Mouse (Mus musculus) 416B (cell line): Measurements from ENCODE around the gene Usp54.
"Not testable (repeated sequence)": the region's sequence is repeated elsewhere in the genome, so short reads cannot be mapped to it uniquely, and the experiment has no call there.

Experiments
- DNase-seq: peaks from one replicate; pipeline ENCODE4 v3.0.0; 2011; ENCODE audit warnings: low read depth

Usp54 gene

DNA sequence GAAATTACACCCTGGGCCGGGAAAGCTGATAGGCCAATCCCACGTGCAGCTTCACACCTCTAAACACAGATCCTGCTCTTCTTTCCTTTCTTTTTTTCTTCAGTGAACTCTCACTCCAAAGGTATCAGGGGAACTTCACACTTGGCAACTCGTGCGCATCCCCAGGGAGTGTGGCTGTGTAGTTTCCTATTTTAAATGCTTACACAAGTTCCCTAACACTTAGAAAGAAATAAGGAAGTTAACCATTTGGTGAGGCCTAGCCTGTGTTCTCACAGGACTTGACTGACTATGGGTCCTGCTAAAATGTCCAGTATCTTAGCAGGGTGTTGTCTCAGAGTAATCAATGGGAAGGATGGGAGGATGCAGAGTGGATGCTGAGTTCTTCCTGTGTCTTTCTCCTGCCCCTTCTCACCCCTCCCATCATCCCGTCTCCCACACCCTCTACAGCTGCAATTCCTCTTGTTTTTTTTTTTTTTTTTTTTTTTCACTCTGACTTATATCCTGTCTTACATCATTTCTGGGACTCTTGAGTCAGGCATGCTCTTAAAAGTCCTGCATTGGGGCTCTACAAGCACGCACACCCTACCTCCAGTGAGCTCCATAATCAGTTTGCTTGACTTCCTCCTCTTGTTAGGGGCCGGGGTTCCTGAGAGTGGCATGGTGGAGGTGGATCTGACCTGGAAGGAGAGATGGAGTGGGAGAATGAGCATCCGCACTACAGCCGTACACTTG lies 14.0 kb upstream of the Usp54 start:
- DNase-seq, result peak; percentile 56

DNA sequence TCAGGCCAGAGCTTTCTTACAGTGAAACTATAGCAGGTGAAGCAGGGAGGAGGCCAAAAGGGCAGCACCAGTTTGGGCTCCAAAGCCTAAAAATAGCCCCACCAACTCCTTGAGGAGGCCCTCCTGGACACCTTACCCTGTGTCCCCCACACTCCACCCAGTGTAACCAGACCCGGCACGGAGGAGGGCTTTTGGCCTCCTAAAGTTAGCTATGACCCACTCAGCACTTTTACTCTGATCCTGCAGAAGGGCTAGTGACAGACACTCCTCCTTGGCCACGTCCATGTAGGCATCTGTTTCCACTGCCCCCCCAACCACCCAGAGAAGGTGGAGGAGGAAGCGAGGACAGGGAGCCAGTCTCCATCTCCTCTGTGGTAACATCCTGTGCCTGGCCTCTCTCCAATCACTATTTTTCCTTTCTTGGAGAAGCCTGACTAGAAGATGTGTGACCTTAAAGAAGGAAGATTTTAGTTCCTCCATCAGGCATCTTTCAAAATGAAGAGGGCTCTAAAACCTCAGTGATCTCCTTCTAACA lies 10.9 kb upstream of the Usp54 start:
- no peak for DNase-seq

DNA sequence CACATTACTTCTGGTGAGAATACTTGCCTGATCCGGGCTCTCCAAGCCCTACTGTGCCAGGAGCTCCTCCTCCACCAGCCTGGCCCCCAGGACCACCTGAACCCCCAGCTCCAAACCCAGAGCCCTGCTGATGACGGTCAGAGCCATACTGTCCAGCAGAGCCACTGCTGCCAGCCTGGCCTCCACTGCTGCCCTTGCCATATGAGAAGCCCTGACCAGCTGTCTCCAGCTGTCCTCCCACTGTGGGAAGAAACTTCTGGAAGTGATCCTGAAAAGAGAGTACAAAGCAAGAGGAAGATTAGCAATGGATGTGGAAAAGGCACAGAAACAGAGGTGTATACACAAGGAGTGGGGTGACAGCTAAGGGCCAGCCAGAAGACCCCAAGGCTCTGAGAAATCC lies 10.1 kb upstream of the Usp54 start:
- no peak for DNase-seq

DNA sequence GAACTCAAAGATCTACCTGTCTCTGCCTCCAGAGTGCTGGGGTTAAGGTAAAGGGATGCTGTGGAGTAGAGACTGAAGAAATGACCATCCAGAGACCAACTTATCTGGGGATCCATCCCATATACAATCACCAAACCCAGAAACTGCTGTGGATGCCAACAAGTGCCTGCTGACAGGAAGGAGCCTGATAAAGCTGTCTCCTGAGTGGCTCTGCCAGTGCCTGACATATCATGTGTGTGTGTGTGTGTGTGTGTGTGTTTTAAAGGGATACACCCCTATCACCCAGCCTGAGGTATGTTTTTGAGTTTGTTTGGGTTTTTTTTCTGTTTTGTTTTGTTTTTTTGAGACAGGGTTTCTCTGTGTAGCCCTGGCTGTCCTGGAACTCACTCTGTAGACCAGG lies 5.5 kb upstream of the Usp54 start:
- peak; percentile 42 for DNase-seq

DNA sequence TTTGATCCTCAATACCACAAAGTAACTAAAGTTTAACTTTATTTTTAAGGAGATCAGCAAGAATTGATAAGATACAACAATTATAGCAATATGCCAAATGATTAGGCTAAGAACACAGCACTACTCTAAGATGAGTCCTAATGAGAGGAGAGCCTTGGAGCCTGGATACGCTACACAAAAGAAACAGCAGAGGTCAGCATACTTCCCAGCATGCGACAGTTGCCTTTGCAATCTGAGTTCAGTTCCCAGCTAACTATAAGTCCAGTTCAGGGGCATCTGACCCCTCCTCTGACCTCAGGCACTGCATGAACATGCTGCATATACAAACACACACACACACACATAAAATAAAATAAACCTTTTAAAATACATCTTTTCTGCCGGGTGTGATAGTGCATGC lies 4.7 kb upstream of the Usp54 start:
- DNase-seq, result peak; percentile 51

DNA sequence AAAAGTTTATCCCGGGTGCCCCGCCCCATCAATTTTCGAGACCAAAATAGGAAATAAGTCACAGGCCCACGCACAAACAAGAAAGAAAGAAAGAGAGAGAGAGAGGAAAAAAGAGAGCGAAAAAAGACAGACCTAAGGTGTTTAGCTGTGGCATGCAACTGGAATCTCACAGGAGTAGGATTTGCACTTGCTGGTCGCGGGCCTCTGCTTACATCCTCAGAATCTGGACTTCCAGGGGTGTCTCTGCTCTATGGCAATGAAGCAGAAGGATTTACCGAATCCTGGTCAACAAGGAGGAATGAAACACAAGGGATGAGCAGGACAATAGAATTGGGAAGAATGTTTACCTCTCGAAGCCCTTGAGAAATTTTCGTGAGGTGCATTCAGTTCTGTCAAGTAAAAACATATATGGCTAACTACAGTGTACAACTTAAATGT lies 594 bp upstream of the Usp54 start:
- peak; percentile 47 for DNase-seq

DNA sequence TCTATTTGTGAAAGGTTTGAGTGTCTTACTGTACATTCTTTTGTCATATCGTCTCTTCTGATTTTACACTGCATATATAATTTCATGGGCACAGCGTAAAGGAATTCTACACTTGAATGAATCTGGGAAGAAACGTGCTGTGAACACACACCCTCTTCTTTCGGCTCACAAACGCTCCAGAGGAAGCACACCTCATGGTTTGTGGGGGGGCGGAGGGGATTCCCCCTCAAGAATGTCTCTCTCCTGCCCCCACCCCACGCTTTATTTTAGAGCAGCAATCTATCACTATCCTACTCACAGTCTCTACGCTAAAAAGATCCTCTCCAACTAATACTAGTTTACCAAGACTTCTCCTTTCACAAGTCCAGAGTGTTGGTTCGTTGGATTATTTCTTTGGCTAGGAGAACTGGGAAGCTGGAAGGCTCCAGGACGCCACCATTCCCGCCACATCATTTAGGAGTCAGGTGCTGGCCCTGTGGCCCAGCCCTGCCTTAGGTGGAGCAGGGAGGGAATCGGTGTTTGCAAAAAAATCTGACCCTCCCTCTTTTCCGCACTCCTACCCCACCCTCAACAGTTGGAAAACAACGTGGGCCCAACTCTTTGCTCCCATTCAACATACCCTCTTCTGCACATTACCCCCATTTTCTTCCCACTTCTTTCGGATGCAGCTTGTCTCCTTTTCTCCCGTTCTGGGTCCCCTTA lies 794 bp downstream of the Usp54 start:
- peak; percentile 55 for DNase-seq

DNA sequence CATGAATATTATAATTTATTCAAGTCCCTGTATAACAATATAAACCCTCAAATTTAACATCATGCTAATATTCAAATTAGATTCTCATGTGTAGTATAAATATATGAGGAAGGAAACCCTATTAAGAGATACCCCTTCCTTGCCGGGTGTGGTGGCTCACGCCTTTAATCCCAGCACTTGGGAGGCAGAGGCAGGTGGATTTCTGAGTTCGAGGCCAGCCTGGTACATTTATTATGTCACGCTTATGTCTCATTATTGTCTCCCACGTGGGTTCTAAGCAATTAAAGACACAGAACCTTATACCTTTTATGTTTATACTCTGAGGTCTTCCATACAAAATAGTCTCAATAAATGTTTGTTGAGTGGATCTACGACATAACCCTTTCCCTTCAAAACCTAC lies 2.2 kb downstream of the Usp54 start:
- DNase-seq, result no peak

DNA sequence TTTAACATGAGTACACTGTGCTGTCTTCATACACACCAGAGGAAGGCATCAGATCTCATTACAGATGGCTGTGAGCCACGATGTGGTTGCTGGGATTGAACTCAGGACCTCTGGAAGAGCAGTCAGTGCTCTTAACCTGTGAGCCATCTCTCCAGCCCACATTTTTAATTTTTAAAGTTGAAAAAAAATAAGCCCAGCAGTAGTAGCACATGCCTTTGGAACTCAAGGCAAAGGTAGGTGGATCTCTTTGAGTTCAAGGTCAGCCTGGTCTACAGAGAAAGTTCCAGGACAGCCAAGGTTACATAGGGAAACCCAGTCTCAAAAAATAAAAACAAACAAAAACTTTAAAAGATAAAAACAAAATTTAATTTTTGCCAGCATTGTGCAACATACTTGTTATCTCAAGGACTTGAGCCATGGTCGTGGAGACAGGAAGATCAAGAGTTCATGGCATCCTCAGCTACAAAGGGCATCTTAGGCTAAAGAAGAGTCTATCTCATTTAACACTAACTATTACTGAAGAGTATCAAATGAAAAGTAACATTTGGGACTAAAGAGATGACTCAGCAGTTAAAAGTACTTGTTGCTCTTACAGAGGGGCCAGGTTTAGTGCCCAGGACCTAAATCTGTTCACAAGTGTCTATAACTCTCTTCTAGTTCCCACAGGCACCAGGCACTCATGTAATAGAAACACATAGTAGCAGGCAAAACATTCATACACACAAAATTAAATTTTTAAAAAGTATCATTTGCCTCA lies 2.9 kb downstream of the Usp54 start:
- peak; percentile 36 for DNase-seq

DNA sequence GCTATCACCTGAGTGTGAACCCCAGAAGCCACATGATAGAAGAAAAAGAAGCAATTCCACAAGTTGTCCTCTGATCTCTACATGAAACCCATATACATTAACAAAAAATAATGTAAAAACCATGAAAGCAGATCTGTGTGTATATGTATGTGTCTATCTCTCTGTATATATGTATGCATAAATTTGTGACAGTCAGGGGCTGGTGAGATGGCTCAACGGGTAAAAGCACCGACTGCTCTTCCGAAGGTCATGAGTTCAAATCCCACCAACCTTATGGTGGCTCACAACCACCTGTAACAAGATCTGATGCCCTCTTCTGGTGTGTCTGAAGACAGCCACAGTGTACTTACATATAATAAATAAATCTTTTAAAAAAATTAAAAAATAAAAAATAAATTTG lies 3.9 kb downstream of the Usp54 start:
- DNase-seq, result not testable (repeated sequence)

DNA sequence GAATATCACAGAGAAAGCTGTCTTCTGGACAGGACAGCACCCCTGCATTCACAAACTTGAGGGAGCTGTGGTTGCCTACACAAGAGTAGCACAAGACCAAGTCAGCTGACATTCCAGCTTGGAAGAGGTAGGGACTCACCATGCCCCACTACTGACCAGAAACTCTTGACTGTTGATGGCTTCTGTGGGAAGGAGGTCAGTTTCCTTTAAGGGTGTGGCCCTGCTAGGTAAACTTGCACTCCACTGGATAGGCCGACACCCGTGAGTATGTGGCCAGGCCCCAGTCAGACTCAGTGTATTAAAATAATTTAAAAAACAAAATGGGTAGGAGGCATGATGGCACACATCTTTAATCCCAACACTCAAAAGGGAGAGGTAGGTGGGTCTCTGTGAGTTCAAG lies 5.3 kb downstream of the Usp54 start:
- DNase-seq, result peak; percentile 31

DNA sequence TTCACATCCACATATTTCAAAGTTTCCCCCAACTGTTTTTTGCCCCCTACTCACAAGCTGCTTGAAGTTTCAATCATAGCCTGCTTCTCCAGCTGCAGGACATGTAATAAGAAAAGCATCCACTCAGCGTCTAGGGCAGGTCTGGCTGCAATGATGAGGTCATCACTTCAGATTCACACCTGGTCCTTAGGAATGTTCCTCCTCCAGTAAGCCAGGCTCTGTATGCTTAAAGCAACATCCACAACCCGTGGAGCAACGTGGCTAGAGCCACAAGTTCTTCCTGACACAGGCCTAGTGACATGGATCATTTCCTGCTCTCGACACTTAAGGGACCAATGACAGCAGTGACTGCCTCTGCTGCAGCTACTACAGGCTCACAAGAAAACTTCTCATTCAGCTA lies 9.6 kb downstream of the Usp54 start:
- peak; percentile 47 for DNase-seq

DNA sequence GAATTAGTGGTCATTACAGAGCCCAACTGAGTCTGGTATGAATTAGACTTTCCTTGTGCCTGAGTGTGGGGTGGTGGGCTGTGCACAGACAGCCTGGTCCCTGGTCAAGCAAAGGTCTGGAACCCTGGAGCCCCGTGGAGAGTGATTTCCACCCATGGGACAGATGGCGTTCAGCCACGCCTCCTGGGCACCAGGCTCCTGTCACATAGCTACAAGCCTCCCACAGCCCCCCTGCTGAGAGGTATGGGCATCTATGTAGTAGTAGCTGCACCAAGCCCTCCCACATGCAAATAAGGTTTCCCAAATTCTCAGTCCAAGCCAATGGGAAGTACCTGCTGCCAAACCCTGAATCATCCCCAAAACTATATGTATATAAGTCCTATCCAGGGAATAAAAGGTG lies 13.9 kb downstream of the Usp54 start:
- no peak for DNase-seq

DNA sequence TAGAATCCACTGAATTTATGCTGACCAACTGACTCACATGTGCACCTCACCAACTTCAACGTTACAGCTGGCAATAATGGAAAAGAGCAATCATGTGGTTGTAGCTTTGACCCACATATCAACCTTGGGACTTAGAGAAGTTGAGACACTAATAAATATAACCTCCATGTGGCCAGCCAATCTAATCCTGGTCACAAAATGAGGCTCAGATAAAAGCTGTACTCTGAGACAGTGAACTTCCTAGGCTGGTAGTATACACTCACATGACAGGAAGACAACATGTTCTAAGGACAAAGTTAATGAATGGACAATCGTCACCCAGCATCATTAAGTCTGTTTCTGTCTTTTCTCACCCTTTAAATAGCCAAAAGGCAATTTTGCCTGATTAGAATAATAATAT lies 14.4 kb downstream of the Usp54 start:
- no peak for DNase-seq

DNA sequence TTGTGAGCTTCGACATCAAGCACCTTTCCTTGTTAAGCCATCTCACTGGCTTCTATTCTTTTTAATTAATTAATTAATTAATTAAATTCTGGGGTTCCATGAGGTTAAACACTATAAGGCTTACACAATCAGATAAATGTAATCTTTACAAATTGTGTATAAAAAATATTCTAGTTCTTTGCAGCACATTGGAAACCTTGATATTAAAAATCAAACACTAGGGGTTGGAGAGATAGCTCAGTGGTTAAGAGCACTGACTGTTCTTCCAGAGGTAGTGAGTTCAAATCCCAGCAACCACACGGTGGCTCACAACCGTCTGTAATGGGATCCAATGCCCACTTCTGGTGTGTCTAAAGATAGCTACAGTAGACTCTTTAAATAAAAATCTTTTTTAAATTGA lies 18.0 kb downstream of the Usp54 start:
- DNase-seq, result no peak

DNA sequence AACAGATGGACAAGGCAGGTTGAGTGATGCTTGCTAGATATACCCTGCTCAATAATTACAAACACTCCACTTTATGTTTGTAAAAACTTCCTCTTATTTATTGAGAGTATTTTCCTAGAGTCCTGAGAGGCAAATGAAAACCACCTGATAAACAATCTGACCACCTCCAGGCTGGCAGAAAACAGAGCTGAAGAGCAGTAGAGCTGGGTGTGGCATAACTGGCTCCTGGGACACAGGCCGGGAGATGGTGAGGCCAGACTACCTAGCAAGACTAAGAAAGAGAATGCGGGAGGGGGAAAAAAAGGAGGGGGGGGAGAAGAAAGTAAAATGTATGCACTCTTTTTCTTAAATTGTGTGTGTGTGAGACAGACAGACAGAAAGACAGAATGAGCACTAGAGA lies 18.5 kb downstream of the Usp54 start:
- DNase-seq, result no peak

DNA sequence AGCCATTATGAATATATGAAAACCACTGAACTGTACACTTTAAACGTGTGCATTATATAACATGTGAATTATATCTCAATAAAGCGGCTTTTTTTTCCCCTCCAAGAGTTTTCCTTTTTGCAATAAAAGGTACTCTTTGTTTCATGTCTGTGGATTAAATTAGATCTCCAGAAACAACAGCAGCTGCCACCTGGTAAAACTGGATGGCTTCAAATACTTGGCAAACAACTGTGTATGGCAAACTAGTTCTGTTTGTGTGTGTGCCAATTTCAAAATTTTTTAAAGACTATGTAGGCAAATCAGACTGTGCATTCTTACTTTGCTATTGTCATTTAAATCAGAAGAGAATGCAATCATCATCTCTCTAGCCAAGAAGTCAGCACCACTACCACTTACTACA lies 19.0 kb downstream of the Usp54 start:
- DNase-seq, result no peak

DNA sequence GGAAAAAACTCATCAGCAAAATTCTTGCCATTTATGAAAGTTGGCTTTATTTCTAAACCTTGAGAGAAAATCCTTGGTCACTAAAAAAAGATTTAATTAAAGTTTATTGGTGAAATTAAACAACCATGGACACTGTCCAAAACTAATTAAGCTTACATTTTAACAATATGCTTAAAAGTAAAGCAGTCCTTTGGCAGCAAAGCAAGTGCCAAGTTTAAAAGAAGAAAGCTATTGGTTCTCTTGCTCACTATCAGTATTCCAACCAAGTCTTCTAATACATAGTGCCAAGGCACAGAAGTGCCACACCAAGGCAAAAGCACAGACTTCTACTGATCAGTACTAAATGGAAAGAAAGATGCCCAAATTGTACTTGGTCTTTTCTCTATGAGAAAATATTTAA lies 21.7 kb downstream of the Usp54 start:
- no peak for DNase-seq

DNA sequence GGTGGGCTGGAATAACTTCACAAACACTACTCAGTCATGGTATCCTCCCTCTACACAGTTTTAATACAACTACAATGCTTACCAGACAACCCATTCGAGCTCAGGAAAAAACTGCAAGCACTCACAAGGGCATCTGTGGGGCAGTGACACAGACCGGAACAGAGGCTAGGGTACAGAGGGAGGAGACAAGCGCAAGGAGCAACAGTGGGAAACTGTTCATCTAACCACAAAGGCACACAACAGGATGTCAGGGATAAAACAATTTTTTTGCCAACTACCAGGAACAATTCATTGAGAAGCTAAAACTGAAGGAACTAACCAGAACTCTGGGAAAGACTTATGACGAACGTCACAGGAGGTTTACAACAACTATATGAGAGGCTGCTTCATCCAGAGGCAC lies 22.7 kb downstream of the Usp54 start:
- DNase-seq, result peak; percentile 85

DNA sequence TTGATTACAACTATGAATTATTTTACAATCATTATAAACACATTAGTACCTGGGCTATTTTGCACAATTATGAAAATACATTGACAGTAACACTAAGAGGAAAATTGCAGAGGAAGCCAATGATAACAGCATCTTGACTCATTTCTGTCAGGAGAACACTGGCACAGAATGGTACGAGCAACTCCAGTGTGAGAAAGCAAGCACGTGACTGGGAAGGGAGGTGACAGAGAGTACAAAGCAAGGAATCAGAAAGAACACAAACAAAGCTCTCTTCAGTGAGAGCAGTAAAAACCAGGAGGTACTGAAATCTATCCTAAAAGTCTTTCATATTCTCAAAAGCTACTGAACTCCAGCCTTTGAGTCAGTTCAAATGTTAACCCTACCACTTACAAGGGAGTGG lies 24.4 kb downstream of the Usp54 start:
- peak; percentile 53 for DNase-seq

DNA sequence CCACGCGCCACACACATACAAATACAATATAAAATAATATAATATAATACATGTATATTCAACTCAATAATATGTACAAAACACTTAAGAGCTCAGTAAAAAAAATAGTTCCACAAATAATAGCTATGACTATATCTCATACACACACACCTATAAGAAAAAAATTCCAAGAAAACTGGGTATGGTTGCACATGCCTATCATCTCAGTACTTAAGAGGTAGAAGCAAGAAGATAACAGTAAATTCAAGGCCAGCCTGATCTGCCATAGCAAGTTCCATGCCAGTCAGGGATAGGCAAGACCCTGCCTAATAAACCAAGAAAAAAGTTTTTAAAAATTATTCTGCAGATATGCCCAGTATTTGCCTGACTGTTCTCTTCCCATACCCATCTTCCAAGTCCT lies 25.8 kb downstream of the Usp54 start:
- no peak for DNase-seq

DNA sequence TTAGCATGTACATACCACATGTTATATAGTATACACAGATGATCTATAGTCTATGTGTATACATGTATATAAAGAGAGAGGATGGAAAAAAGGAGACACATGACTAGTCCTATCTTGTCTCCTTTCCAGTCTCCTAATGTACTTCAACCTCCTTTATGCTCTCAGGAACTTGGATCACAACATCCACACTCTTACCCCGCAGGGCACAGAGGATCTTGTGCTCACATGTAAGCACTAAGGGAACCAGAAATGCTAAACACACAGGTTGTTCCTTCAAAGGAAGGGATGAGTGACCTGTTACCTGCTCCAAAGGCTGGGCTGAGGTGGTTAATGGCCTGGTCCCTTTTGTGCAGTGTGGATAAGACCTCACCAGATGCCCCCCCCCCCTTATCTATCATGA lies 28.0 kb downstream of the Usp54 start:
- DNase-seq, result no peak

DNA sequence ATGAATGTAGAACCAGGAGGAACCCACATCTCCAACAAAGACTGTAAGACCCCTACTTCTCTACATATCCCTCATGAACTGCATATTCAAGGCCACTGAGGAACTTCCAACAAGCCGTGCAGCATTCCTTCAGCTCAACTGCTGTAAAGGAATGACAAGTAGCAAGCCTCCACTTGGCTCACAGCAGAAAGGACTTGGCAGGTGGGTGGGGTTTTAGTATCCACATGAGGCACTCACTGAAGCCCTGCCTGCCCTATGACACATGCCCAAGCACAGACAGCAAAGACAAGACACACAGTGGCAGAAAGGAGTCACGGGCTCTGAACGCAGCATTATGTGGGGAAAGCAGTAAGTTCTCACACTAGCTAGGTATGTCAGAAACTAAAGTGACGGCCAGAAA lies 30.7 kb downstream of the Usp54 start:
- DNase-seq, result no peak
